Mouse (Mus musculus): Measurements from ENCODE around the gene Olfr796. TPM values are rescaled to one million over a fixed set of nuclear protein-coding genes. Genes with fewer than 3 reads are reported as not detected.

Olfr796 gene
- total RNA-seq (2015) (not detected in 2 replicates), total RNA-seq (2017) (not detected in 2 replicates)

- ATAC-seq (ENCODE audit: poor library complexity, severe bottlenecking) = no peak
Measured at GRCm38 (mm10) chr10:129612470-129612869, at the start of gene Olfr796. Gene Olfr796 (minus strand): TSS chr10:129612570.

GRCm38 (mm10) chr10:129657394-129657793 is 45.0 kb upstream of the Olfr796 start, which contains the start of gene Olfr800:
Gene Olfr800 (plus strand): TSS chr10:129657694.
- ATAC-seq (ENCODE audit: poor library complexity, severe bottlenecking) = no peak

- ATAC-seq (ENCODE audit: poor library complexity, severe bottlenecking) = no peak
Measured at GRCm38 (mm10) chr10:129651763-129652162, 39.4 kb upstream of the Olfr796 start.

GRCm38 (mm10) chr10:129637184-129637583 is 24.8 kb upstream of the Olfr796 start, which contains the start of gene Olfr799:
Gene Olfr799 (plus strand): TSS chr10:129637484.
- no peak for ATAC-seq (ENCODE audit: poor library complexity, severe bottlenecking)

GRCm38 (mm10) chr10:129627834-129628233 is 15.5 kb upstream of the Olfr796 start, which contains the start of gene Olfr798:
Gene Olfr798 (minus strand): TSS chr10:129627934.
- no peak for ATAC-seq (ENCODE audit: poor library complexity, severe bottlenecking)

GRCm38 (mm10) chr10:129623251-129623650 is 10.9 kb upstream of the Olfr796 start:
- ATAC-seq (ENCODE audit: poor library complexity, severe bottlenecking) = no peak

GRCm38 (mm10) chr10:129621724-129622123 is 9.4 kb upstream of the Olfr796 start:
- no peak for ATAC-seq (ENCODE audit: poor library complexity, severe bottlenecking)

GRCm38 (mm10) chr10:129577066-129577465 is 35.3 kb downstream of the Olfr796 start:
- no peak for ATAC-seq (ENCODE audit: poor library complexity, severe bottlenecking)

- no peak for ATAC-seq (ENCODE audit: poor library complexity, severe bottlenecking)
Measured at GRCm38 (mm10) chr10:129567355-129567754, 45.0 kb downstream of the Olfr796 start, which contains the start of gene Olfr794. Gene Olfr794 (plus strand): TSS chr10:129567655.

Other genes starting within 250 kb of the Olfr796 start
- 0.11 and 0.14 TPM in 2 replicates for gene Olfr784, start 228.5 kb downstream of the Olfr796 start, total RNA-seq (2015)
- gene Olfr784, start 228.5 kb downstream of the Olfr796 start, total RNA-seq (2017) = 0.15 and 0.16 TPM in 2 replicates
- not detected in 2 replicates for gene Olfr785, start 207.1 kb downstream of the Olfr796 start, total RNA-seq (2015)
- not detected in 2 replicates for gene Olfr785, start 207.1 kb downstream of the Olfr796 start, total RNA-seq (2017)
- not detected in 2 replicates for gene Olfr786, start 185.3 kb downstream of the Olfr796 start, total RNA-seq (2015)
- not detected in 2 replicates for gene Olfr786, start 185.3 kb downstream of the Olfr796 start, total RNA-seq (2017)
- not detected in 2 replicates for gene Olfr787, start 150.7 kb downstream of the Olfr796 start, total RNA-seq (2015)
- gene Olfr787, start 150.7 kb downstream of the Olfr796 start, total RNA-seq (2017) = not detected in 2 replicates
- gene Olfr788, start 141.6 kb downstream of the Olfr796 start, total RNA-seq (2015) = not detected in 2 replicates
- gene Olfr788, start 141.6 kb downstream of the Olfr796 start, total RNA-seq (2017) = not detected in 2 replicates
- not detected in 2 replicates for gene Olfr789, start 127.8 kb downstream of the Olfr796 start, total RNA-seq (2015)
- not detected in 2 replicates for gene Olfr789, start 127.8 kb downstream of the Olfr796 start, total RNA-seq (2017)
- gene Olfr790, start 114.1 kb downstream of the Olfr796 start, total RNA-seq (2015) = not detected in 2 replicates
- not detected in 2 replicates for gene Olfr790, start 114.1 kb downstream of the Olfr796 start, total RNA-seq (2017)
- not detected in 2 replicates for gene Olfr791, start 90.8 kb downstream of the Olfr796 start, total RNA-seq (2015)
- gene Olfr791, start 90.8 kb downstream of the Olfr796 start, total RNA-seq (2017) = not detected in 2 replicates
- gene Olfr792, start 73.4 kb downstream of the Olfr796 start, total RNA-seq (2015) = not detected in 2 replicates
- not detected in 2 replicates for gene Olfr792, start 73.4 kb downstream of the Olfr796 start, total RNA-seq (2017)
- not detected in 2 replicates for gene Olfr794, start 44.9 kb downstream of the Olfr796 start, total RNA-seq (2015)
- gene Olfr794, start 44.9 kb downstream of the Olfr796 start, total RNA-seq (2017) = not detected in 2 replicates
- gene Olfr798, start 15.4 kb upstream of the Olfr796 start, total RNA-seq (2015) = not detected in 2 replicates
- gene Olfr798, start 15.4 kb upstream of the Olfr796 start, total RNA-seq (2017) = not detected in 2 replicates
- gene Olfr799, start 24.9 kb upstream of the Olfr796 start, total RNA-seq (2015) = not detected in 2 replicates
- not detected in 2 replicates for gene Olfr799, start 24.9 kb upstream of the Olfr796 start, total RNA-seq (2017)
- not detected in 2 replicates for gene Olfr800, start 45.1 kb upstream of the Olfr796 start, total RNA-seq (2015)
- not detected in 2 replicates for gene Olfr800, start 45.1 kb upstream of the Olfr796 start, total RNA-seq (2017)
- not detected in 2 replicates for gene Olfr801, start 61.3 kb upstream of the Olfr796 start, total RNA-seq (2015)
- gene Olfr801, start 61.3 kb upstream of the Olfr796 start, total RNA-seq (2017) = not detected in 2 replicates
- not detected in 2 replicates for gene Olfr802, start 75.6 kb upstream of the Olfr796 start, total RNA-seq (2015)
- not detected in 2 replicates for gene Olfr802, start 75.6 kb upstream of the Olfr796 start, total RNA-seq (2017)
- not detected in 2 replicates for gene Olfr803, start 81.7 kb upstream of the Olfr796 start, total RNA-seq (2015)
- not detected in 2 replicates for gene Olfr803, start 81.7 kb upstream of the Olfr796 start, total RNA-seq (2017)
- gene Olfr804, start 90.6 kb upstream of the Olfr796 start, total RNA-seq (2015) = not detected in 2 replicates
- gene Olfr804, start 90.6 kb upstream of the Olfr796 start, total RNA-seq (2017) = not detected in 2 replicates
- not detected in 2 replicates for gene Olfr805, start 116.8 kb upstream of the Olfr796 start, total RNA-seq (2015)
- gene Olfr805, start 116.8 kb upstream of the Olfr796 start, total RNA-seq (2017) = not detected in 2 replicates
- not detected in 2 replicates for gene Olfr806, start 129.4 kb upstream of the Olfr796 start, total RNA-seq (2015)
- not detected in 2 replicates for gene Olfr806, start 129.4 kb upstream of the Olfr796 start, total RNA-seq (2017)
- gene Olfr807, start 145.2 kb upstream of the Olfr796 start, total RNA-seq (2015) = not detected in 2 replicates
- not detected in 2 replicates for gene Olfr807, start 145.2 kb upstream of the Olfr796 start, total RNA-seq (2017)
- not detected in 2 replicates for gene Olfr808, start 152.9 kb upstream of the Olfr796 start, total RNA-seq (2015)
- gene Olfr808, start 152.9 kb upstream of the Olfr796 start, total RNA-seq (2017) = not detected in 2 replicates
- not detected in 2 replicates for gene Olfr809, start 162.1 kb upstream of the Olfr796 start, total RNA-seq (2015)
- gene Olfr809, start 162.1 kb upstream of the Olfr796 start, total RNA-seq (2017) = not detected in 2 replicates
- not detected in 2 replicates for gene Olfr810, start 182.3 kb upstream of the Olfr796 start, total RNA-seq (2015)
- not detected in 2 replicates for gene Olfr810, start 182.3 kb upstream of the Olfr796 start, total RNA-seq (2017)
- gene Olfr811, start 191.8 kb upstream of the Olfr796 start, total RNA-seq (2015) = not detected in 2 replicates
- gene Olfr811, start 191.8 kb upstream of the Olfr796 start, total RNA-seq (2017) = not detected in 2 replicates
- not detected in 2 replicates for gene Olfr812, start 233.5 kb upstream of the Olfr796 start, total RNA-seq (2015)
- gene Olfr812, start 233.5 kb upstream of the Olfr796 start, total RNA-seq (2017) = not detected in 2 replicates
- not detected in 2 replicates for gene Olfr813, start 242.8 kb upstream of the Olfr796 start, total RNA-seq (2015)
- not detected in 2 replicates for gene Olfr813, start 242.8 kb upstream of the Olfr796 start, total RNA-seq (2017)

Measured in megakaryocyte, adult 5-6 weeks (primary cell).